Mouse (Mus musculus): ENCODE measurements around the gene Ptpn22.
"Not testable (repeated sequence)": the region's sequence is repeated elsewhere in the genome, so short reads cannot be mapped to it uniquely, and the experiment has no call there.

Gene Ptpn22

DNA sequence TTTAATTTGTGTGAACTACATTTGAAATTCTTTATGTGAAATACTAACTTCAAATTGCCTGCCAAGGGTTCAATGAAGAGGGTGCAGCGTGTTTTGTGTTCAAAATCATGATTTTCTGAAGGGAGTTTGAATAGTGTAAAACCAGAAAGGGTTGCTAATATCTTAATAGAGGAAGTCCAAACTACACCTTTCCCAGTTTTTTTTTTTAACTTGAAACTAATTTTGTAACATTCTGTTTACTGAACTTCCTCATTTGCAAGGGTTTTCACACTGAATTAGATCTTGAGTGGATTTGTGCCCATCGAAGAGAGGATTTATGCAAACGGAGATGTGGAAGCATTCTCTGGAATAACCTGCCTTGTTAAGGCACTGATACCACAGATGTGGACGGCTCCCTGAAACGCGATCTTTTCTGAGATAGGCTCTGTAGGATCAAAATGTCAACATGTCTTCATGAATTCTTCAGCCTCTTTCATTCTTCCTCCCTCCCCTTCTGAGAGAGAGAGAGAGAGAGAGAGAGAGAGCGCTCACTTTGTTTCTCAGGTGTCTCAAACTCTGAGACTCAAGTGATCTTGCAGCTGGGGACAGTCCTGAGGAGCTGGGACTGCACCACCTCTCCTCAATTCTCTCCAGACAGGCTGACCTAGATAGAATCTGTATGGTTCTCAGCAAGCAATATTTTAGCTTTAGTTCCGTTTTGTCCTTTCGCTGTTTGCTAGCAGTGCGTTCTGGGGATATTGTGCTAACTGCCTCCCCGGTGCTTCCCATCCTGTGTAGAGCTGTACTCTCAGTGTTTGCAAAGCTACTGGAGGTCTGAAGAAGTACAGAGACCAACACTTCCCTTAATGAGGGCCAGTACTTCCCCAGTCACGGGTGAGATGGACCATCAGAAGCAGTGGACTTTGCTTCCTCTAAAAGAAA lies at the start of gene Ptpn22:
Gene Ptpn22 (plus strand): TSS at position 915 of the 921 bp plus-strand sequence.
- DNase-seq (ENCODE audit: low spot score): no peak

DNA sequence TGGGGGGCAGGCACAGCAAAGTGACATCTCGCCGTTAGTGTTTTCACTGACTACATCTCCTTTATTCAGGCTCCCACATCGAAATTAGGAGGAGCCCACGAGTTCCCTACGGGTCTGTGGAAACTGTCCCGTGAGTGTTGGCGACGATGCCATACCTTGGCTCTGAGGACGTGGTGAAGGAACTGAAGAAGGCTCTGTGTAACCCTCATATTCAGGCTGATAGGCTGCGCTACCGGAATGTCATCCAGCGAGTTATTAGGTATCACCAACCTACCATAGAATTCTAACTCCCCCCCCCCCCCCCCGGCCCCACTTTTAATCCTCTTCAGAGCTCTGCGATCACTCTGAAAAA lies 49.8 kb upstream of the Ptpn22 start:
- no peak for DNase-seq (ENCODE audit: low spot score)

DNA sequence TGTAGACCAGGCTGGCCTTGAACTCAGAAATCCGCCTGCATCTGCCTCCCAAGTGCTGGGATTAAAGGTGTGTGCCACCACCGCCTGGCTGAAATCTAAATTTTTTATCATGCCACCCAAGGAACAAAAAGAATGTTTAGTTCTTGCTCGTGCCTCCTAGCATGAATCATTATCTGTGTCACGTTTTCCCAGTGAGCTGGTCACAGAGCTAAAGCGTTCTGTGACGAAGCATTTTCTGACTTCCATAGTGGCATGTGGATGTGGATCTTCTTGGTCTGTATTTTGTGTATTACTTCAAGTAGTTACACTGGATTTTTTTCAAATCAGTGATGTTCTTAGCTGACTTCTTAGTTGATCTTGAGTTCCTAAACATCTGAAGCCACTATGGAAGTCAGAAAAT lies 48.6 kb upstream of the Ptpn22 start:
- no peak for DNase-seq (ENCODE audit: low spot score)

DNA sequence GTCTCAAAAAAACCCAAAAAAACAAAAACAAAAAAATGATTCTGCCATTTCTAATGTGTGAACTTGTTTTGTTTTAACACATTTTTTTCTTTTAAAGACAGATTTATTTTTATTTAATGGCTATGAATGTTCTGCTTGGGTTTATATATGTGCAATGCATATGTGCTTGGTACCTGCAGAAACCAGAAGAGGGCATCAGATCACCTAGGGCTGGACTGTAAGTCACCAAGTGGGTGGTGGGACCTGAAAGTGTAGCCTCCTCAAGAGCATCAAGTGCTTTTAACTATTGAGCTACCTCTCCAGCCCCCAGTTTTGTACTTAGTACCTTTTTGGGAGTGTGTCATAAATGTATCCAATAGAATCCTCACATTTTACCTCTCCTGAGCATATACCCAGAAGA lies 32.0 kb upstream of the Ptpn22 start:
- DNase-seq (ENCODE audit: low spot score): no peak

DNA sequence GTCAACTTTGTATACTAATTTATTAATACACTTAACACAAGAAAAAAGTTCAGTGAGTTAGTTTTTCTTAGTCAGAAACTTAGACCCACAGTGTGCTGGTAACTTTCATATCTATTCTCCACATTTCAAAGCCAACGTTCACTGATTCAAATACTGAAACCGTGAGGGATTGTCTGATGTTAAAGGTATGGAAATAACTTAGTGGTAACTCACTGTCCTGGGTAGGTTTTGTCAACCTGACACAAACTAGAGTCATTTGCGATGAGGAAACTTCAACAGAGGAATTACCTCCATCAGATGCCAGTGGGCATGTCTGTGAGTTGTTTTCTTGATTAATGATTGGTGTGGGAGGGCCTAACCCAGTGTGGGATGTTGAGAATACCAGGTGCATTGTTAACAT lies 30.6 kb upstream of the Ptpn22 start:
- no peak for DNase-seq (ENCODE audit: low spot score)

DNA sequence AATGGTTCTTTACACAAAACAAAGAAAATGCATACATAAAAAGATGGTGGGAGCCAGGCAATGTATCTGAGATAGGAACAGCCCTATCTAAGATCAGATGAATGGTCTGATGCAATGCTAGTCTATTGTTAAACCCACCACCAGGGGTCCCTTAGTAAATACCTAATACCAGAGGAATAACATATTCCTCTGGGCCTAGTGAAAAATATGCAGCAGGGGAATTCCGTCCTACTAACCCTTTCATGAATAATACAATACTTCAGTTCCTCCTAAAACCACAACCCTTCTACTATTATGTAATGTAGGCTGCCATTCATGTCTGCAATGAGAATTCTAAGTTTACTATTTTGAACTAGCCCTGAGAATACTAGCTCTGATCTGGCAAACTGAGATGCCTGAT lies 28.9 kb upstream of the Ptpn22 start:
- not testable (repeated sequence) for DNase-seq (ENCODE audit: low spot score)

DNA sequence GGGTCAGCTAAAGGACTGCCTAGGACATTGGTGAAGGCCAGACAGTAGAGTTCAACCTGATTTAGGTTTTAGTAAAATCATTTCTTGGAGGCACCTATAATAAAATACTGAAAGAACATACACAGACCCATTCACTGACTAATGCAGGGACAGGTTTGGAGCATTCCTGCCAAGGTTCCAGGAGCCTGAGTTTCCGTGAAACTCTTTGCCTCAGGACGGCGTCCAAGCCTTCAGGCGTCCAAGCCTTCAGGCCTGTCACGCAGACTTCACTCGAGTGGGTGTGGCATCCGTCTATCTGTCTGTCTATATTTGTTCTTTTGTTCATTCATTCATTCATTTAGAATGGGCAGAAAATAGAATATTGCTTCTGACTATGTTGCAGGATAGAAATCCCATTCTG lies 28.4 kb upstream of the Ptpn22 start:
- no peak for DNase-seq (ENCODE audit: low spot score)

DNA sequence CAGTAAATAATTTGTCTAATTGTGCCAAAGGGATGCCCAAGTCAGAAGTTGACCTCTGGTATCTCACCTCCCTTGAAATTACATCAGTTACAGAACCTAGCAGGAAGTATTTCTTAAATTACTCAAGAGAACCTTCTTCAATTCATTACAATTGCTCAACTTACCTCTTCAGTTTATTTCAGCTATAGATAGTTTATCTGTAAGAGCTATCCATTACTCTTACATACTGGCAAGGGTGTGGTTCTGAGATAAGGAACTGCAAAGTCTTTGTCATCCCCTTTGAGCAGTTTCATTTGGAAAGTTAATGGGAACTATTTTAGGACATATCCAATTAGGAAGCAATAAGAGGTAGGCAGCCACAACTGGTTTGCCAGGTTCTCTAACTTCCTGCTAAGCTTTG lies 27.2 kb upstream of the Ptpn22 start, which contains the start of gene Bcl2l15:
Gene Bcl2l15 (plus strand): TSS at position 176 of the 400 bp plus-strand sequence.
- no peak for DNase-seq (ENCODE audit: low spot score)

DNA sequence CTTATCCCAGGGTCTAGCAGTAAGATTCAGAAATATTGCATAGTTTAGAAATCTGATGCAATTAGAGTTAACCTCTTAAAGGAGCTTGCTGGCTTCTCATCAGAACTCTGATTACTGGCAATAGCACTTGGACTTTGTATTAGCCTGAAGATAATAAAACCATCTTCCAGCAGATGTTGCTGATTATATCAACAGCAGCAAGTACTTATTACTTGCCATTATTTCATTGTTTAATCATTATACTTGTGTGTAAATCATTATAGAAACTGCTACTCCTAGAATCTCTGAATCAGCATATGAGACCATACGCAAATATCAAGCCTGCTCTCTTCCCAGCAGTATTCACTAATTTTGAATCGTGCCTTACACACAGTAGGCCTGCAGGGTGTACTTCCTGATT lies 25.6 kb upstream of the Ptpn22 start:
- no peak for DNase-seq (ENCODE audit: low spot score)

DNA sequence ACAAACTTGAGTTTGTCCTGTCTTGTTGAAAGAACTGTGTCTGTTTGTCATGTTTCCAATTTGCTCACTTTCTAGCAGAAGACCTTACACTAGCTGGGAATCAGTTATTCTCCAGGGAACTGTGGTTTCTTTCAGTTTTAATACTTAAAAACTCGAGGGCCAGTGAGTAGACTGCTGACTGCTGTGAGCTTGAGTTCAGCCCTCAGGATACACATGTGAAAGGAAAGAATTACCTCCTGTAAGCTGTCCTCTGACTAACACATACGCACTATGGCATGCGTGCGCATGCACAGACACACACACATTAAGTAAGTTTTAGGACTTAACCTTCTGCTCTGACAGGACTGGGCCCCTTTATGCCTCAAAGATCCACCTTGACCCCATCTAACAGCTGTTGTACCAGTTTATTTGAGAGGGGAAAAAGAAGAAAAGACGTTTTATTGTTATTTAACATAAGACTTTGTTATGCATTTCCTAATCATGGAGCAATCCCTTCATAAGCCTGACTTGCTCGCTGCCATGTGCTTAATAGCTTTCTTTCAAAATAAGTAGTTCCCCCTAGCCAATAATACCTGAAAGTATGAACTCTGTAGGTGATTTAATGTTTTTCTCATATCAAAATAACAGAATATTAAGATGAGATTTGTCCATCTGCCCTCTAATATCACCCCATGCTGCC lies 24.2 kb upstream of the Ptpn22 start:
- no peak for DNase-seq (ENCODE audit: low spot score)

DNA sequence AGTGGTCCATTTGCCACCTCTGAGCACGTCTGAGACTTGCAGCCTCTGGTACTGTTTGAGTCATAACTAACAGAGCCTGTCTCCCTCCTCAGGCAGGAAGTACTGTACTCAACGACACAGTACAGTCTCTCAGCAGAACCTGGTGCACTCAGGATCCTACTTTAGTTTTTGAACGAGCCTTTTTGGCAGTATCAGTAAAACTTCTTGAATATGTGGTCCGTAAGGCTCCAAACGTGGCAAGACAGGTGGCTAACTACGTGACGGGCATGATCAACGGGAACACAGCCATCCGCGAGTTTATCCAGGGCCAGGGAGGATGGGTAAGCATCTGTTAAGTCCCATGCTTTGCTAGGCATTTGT lies 23.7 kb upstream of the Ptpn22 start:
- no peak for DNase-seq (ENCODE audit: low spot score)

DNA sequence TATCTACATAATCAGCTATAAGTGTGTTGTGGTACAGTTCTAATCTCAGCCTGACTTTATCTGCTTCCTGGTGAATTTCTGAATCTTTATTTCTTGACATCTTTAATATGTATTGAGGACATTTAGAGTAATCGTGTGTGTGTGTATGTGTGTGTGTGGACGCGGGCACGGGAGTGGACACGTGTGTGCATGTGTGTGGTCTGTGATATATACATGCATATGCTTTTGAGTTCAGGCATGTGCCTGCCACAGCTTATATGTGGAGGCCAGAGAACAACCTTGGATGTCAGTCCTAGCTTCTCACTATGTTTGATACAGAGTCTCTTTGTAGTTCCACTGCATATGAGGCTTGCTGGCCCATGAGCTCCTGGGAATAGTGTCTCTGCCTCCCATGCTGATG lies 23.1 kb upstream of the Ptpn22 start:
- DNase-seq (ENCODE audit: low spot score): no peak

DNA sequence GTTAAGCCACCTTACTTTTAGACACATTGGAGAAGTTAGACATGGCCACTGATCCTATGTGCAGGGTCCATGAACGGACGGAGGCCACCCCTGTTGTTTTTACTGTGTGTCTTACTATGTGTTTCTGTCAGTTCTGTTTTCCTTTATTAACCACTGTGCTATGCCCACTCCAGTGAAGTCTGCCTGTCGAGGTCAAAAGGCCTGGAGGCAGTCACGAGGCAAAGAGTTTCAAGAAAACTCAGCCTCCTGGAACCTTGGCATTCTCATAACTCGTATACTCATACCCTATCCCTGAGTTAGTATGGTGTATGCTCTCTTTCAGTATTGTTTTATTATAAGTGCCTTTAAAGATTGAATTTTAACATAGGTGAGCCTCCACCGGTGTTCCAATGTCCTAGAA lies 19.9 kb upstream of the Ptpn22 start:
- no peak for DNase-seq (ENCODE audit: low spot score)

DNA sequence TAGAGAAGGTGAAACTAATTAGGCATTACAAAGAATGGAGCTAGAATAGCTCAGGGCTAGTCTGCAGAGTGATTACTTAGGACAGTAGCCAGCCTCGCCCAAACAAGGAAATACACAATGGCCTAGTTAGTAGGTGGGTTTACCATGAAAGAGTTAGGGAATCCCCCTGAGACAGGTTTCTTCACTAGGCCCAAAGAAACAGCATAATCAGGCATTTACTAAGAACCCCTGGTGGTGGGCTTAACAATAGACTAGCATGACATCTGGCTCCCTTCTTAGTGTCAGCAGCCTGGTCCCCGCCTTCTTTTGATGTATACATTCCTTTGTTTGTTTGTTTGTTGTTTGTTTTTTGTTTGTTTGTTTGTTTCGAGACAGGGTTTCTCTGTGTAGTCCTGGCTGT lies 19.4 kb upstream of the Ptpn22 start:
- not testable (repeated sequence) for DNase-seq (ENCODE audit: low spot score)

DNA sequence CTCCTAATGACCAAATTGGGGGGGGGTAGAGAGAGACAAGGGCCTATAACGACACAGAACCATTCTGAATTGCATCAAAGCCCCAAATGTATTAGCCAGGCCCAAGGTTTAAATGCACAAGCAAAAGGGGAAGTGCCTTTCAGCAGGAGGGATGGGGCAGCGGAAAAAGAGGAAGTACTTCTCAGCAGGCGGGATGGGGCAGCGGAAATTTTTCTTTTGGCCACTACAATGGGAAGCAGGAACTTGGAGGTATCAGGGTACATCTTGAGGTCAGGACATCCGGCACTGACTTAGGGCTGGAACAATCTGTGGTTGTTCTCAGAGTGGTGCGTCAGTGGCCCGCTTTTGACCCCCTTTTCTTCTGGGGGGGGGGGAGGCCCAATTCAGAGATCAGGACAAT lies 18.6 kb upstream of the Ptpn22 start:
- not testable (repeated sequence) for DNase-seq (ENCODE audit: low spot score)

DNA sequence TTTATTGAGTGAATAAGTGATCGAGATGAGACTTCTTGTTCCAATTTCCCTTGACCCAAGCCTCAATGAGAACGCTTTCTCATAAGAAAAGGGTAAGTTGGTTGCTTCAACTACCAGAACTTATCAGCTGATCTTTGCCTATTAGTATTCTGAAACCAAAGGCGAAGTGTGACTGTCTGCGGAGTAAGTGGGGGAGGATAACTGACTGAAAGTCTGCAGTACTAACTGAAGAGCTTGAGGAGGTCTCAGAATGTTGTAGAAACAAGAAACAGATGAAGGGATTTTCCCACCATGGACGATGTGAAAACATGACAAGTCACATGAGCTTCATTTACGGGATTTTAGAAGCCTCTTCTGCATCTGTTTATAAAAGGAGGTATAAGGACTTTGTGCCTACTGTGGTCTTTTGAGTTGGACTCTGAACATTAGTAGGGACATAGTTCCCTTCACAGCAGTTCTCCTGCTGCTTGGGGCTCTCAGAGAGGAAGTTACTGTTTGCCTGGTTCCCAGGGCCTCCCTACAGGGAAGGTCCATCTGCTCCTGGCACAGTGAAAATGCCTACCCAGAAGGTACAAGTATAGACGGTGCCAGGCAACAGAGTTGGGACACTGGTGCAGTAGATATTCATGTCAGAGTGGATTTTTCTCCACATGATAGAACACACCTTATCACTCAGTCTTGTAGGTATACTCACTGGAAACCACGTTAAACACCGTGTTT lies 8.8 kb upstream of the Ptpn22 start:
- DNase-seq (ENCODE audit: low spot score): no peak

DNA sequence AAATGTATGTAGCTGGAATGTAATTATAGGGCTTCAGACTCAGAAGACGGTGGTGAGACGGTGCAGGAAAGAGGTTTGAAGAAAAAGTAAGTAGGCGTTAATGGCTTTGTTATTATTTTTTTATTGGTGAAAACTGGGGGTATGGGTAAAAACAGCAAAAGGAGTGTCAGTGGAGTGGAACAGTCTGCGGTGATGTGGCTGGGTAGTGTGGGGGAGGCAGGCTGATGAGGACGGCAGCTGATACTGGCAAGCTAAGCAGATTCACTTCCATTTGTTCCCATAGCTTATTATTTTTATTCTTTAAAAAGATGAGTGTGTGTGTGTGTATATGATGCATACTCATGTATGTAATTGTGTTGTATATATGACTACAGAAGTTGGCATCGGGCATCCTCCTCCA lies 8.1 kb upstream of the Ptpn22 start:
- no peak for DNase-seq (ENCODE audit: low spot score)

DNA sequence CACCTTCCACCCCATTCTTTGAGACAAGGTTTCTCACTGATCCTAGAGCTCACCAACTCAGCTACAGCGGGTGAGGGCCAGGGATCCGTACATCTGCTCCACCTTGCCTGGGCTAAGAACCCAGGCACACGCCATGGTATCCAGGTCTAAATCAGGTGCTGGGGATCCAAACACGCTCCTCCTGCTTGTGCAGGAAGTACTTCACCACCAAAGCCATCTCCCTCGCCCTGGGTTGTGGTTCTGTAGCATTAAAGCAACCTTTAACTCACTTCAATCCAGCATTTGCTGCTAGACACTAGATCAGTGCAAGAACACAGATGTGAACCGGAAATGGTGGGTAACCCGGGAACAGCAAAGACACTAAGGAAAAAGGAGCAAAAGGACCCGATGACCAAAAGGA lies 7.7 kb upstream of the Ptpn22 start:
- no peak for DNase-seq (ENCODE audit: low spot score)

DNA sequence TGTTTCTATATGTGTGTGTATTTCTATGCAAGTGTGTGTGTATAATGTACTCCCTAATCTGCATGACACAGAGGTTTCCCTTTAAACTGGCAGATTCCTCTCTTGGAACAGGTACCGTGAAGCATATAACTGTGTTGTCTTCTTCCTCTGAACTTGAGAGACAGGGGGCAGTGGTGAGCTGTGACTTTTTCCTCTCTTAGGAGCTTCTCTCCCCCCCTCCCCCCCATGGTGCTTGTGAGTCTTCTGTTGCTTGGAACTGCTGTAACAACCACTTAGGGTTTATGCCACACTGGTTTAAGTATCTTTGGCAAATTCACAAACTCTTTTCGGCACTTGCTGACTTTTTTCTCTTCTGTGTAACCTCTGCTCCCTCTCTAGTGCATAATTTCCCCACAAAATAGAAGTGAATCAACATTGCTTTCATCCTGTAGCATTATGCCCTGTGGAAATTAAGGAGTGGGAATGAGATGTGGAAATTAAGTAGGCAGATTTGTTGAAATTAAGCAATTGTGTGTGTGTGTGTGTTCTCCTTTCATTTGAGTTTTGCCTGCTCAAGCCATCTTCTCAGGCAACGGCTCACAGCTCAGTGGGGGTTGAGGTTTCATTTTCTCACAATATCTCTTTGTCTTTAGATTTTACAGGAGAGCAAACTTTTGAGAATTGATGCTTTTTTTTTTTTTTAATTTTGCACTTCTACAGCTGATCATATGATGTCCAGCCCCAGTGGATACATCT lies 6.9 kb upstream of the Ptpn22 start:
- peak; percentile 14 for DNase-seq (ENCODE audit: low spot score)

DNA sequence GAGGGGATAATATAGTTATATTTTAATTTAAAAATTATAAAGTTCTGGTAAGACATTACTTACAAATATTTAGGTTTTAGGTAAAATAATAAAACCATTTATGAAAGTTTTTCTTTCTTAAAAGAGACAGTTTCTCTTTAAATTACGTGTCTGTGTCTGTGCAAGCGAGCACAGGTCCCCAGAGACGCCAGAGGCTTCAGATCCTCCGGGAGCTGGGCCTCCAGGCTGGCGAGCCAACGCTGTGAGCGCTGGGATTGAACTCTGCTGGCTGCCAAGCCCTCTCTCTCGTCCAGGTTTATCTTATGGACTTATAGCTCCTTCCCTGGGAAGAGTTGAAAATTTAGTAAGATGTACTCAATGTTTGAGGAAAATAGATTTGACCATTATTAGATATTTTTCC lies 5.8 kb upstream of the Ptpn22 start:
- no peak for DNase-seq (ENCODE audit: low spot score)

DNA sequence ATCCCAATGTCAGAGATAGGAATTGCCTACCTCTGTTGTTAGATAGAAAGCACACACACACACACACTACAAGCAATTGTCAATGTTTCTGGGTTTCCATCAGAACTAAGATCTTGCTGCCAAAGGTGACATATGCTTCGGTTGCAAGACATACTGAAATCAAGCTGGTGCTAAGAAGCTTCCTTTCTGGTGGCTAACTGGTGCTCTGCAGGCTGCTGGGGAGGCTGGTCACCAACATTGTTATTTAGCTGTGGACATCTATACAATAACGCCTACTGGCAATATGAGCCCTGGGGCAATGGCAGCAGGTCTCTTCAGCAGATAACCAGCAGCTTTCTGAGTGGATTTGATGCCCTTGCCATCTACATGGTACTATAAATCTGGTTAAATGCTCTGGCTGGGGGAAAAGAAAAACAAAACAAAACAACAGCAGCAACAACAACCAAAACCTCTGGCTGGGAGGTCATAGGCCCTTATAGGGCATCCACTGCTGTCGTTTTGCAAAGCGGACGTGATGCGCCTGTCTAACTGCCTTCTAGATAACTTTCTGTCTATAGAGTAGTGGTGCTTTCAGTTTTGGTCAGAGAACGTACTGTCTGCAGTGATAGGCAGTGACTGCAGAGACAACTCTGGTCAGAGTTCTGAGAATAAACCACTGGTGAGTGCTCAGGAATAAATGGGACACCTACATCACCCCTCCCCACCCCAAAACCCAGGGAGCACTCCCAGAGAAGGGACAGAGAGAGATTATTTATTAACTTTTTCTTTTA lies 2.4 kb upstream of the Ptpn22 start:
- no peak for DNase-seq (ENCODE audit: low spot score)
